Mouse (Mus musculus): ENCODE results near the gene Lrrc75a. TPM values are rescaled to one million over a fixed set of nuclear protein-coding genes. Genes with fewer than 3 reads are reported as not detected.

Gene Lrrc75a
- polyA plus RNA-seq, 1 experiment: 6.4 TPM

DNA sequence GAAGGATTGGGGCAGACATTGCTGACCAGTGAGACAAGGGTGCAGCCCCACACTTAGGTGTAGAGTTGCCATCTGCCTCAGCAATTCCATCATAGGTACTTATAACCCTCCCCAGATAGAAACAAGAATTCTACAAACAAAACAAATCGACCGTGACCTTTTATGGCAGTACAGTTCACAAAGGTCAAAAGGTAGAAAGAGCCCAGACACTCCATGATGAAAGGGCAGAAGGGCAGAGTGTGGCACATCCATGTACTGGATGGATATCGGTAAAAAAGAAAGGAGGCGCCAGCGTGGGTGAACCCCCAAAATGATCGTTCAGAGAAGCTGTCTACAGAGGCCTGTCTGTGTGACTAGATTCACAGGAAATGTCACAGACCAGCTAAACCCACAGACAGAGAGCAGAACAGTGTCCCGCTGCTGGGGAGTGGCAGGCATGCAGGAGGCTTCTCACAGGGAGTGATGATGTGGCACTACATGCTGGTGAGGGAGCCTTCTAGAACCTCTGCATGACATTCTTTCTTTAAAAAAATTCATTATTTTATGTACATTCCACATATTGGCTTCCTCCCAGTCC is 30.5 kb upstream of the Lrrc75a start:
- Histone ChIP-seq H3K4me1 (ENCODE audit: control insufficient read depth, insufficient read depth, low read length) (no peaks in the 10 kb centered on the region), H3K27ac (ENCODE audit: insufficient read depth, low read length) (no peak overlapping the region), H3K9me3 (replicated peaks; ENCODE audit: control insufficient read depth, insufficient read depth, low read length, poor library complexity, severe bottlenecking) (no peaks in the 10 kb centered on the region), H3K4me3 (ENCODE audit: low read depth, low read length) (no peak overlapping the region), H3K36me3 (ENCODE audit: control insufficient read depth, insufficient read depth, low read length, poor library complexity, severe bottlenecking) (no peaks in the 10 kb centered on the region), H3K27me3 (ENCODE audit: control insufficient read depth, insufficient read depth, low read length, poor library complexity, severe bottlenecking) (no peaks in the 10 kb centered on the region), H3K9ac (ENCODE audit: low read depth, poor library complexity, severe bottlenecking) (no peak overlapping the region)
- TF ChIP-seq POLR2A (IDR thresholded peaks at IDR 0.05; ENCODE audit: insufficient read depth, low read length) (no peak), EP300 (IDR thresholded peaks at IDR 0.05; ENCODE audit: insufficient read depth, low read depth, low read length) (no peak), CTCF (IDR thresholded peaks at IDR 0.05; ENCODE audit: low read depth, low read length) (no peak)

DNA sequence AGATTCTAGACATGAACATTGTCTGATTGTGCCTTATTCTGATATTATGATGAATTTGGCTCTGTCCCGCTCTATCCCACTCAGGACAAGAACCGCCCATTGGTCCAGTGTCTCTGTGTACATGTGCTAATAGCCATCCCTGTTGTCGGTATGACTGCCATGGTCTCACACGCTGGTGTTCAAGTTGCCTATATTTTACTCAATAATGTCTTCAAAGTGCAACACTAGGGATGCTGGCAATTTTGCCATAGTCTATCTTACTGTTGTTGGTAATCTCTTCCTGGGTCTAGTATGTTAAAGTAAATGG is 27.9 kb upstream of the Lrrc75a start:
- no peak overlapping the region for H3K9ac ChIP-seq (ENCODE audit: low read depth, poor library complexity, severe bottlenecking)
- no peaks in the 10 kb centered on the region for H3K9me3 ChIP-seq (replicated peaks; ENCODE audit: control insufficient read depth, insufficient read depth, low read length, poor library complexity, severe bottlenecking)
- no peak for TF ChIP-seq POLR2A (IDR thresholded peaks at IDR 0.05; ENCODE audit: insufficient read depth, low read length)
- no peak for TF ChIP-seq EP300 (IDR thresholded peaks at IDR 0.05; ENCODE audit: insufficient read depth, low read depth, low read length)
- no peak overlapping the region for H3K27ac ChIP-seq (ENCODE audit: insufficient read depth, low read length)
- no peaks in the 10 kb centered on the region for H3K4me1 ChIP-seq (ENCODE audit: control insufficient read depth, insufficient read depth, low read length)
- no peak overlapping the region for H3K4me3 ChIP-seq (ENCODE audit: low read depth, low read length)
- no peaks in the 10 kb centered on the region for H3K36me3 ChIP-seq (ENCODE audit: control insufficient read depth, insufficient read depth, low read length, poor library complexity, severe bottlenecking)
- H3K27me3 ChIP-seq (ENCODE audit: control insufficient read depth, insufficient read depth, low read length, poor library complexity, severe bottlenecking): no peaks in the 10 kb centered on the region

DNA sequence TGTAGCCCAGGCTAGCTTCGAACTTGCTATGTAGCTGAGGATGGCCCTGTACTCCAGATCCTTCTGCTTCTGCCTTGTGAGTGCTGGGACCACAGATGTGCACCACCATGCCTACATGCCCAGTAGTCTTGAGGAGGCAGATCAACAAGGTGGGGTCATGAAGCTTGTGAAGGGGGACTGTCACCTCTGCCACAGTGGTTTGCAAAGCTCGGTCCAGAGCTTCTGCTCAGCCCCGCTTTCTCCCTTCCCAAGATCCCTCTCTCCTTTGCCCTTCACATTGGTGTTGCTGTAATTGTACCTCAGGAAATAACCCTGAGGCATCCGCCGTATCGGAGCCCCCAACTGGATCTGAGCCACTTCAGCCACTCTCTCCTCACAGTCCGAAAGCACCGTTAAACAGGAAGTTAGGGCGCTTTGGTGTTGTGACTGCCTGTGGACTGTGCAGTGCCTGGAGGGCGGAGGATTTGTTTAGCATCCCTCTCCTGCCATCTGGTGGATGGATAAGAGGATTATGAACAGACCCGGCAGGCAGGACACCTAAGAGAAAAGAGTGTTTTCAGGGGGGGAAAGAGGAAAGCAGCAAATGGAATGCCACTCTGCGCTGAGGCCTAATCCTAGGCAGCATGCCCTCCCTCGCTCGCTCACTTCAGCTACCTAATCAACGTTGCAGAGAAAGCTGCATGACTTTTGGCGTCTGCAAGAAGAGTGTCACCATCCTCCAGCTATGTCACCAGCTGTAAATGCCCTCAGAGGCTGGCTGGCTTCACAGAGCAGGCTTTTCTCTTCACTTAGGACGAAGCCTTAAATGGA is 27.4 kb upstream of the Lrrc75a start:
- no peaks in the 10 kb centered on the region for H3K9me3 ChIP-seq (replicated peaks; ENCODE audit: control insufficient read depth, insufficient read depth, low read length, poor library complexity, severe bottlenecking)
- no peaks in the 10 kb centered on the region for H3K36me3 ChIP-seq (ENCODE audit: control insufficient read depth, insufficient read depth, low read length, poor library complexity, severe bottlenecking)
- peak overlapping the region; percentile 16; the same call in 1 of the 2 replicates for H3K4me3 ChIP-seq (ENCODE audit: low read depth, low read length)
- peak; percentile 71 for TF ChIP-seq CTCF (IDR thresholded peaks at IDR 0.05; ENCODE audit: low read depth, low read length)
- no peak for TF ChIP-seq EP300 (IDR thresholded peaks at IDR 0.05; ENCODE audit: insufficient read depth, low read depth, low read length)
- H3K9ac ChIP-seq (ENCODE audit: low read depth, poor library complexity, severe bottlenecking): no peak overlapping the region
- H3K27me3 ChIP-seq (ENCODE audit: control insufficient read depth, insufficient read depth, low read length, poor library complexity, severe bottlenecking): no peaks in the 10 kb centered on the region
- no peaks in the 10 kb centered on the region for H3K4me1 ChIP-seq (ENCODE audit: control insufficient read depth, insufficient read depth, low read length)
- no peak overlapping the region for H3K27ac ChIP-seq (ENCODE audit: insufficient read depth, low read length)

DNA sequence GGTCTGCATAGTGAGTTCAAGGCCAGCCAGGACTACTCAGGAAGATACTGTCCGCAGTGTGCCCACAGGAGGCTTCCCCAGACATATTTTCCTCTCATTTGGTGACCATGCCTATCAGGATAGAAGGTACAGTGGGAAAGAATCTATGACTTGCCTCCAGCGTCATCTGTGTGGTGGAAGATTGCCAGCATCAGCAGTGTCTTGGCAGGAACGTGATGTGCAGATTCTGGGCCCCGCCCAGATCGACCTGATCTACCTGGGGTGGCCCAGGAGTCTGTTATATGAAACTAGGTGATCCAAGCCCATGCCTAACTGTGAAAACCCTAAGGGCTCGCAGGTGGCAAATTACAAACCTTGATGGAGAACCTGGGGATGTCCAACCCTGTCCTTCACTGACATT is 21.7 kb upstream of the Lrrc75a start:
- Histone ChIP-seq H3K4me3 (ENCODE audit: low read depth, low read length) (no peak overlapping the region), H3K36me3 (ENCODE audit: control insufficient read depth, insufficient read depth, low read length, poor library complexity, severe bottlenecking) (no peaks in the 10 kb centered on the region), H3K9ac (ENCODE audit: low read depth, poor library complexity, severe bottlenecking) (no peak overlapping the region), H3K27me3 (ENCODE audit: control insufficient read depth, insufficient read depth, low read length, poor library complexity, severe bottlenecking) (no peaks in the 10 kb centered on the region), H3K27ac (ENCODE audit: insufficient read depth, low read length) (no peak overlapping the region), H3K9me3 (replicated peaks; ENCODE audit: control insufficient read depth, insufficient read depth, low read length, poor library complexity, severe bottlenecking) (no peaks in the 10 kb centered on the region), H3K4me1 (ENCODE audit: control insufficient read depth, insufficient read depth, low read length) (no peaks in the 10 kb centered on the region)
- no peak for TF ChIP-seq EP300 (IDR thresholded peaks at IDR 0.05; ENCODE audit: insufficient read depth, low read depth, low read length)
- no peak for TF ChIP-seq POLR2A (IDR thresholded peaks at IDR 0.05; ENCODE audit: insufficient read depth, low read length)
- TF ChIP-seq CTCF (IDR thresholded peaks at IDR 0.05; ENCODE audit: low read depth, low read length): no peak

DNA sequence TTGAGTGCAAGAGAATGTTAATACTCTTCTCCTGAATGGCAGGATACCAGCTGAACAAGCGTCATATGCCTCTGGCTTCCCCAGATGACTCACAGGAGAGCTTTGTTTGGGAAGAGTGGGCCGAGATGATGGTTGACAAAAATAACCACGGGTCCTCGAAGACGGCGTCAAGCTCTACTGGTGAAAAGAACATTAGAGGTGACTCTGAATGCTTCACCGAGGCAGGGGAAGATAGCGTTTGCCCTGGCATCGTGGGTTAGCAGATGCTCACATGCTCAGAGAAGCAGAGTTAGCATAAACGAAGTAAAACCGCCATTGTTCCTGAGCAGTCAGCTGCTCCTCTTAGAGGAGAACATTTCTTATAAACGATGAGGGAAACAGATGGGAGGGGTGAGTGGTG is 21.1 kb upstream of the Lrrc75a start:
- Histone ChIP-seq H3K4me3 (ENCODE audit: low read depth, low read length) (no peak overlapping the region), H3K9me3 (replicated peaks; ENCODE audit: control insufficient read depth, insufficient read depth, low read length, poor library complexity, severe bottlenecking) (no peaks in the 10 kb centered on the region), H3K27ac (ENCODE audit: insufficient read depth, low read length) (no peak overlapping the region), H3K9ac (ENCODE audit: low read depth, poor library complexity, severe bottlenecking) (no peak overlapping the region), H3K27me3 (ENCODE audit: control insufficient read depth, insufficient read depth, low read length, poor library complexity, severe bottlenecking) (no peaks in the 10 kb centered on the region), H3K4me1 (ENCODE audit: control insufficient read depth, insufficient read depth, low read length) (no peaks in the 10 kb centered on the region), H3K36me3 (ENCODE audit: control insufficient read depth, insufficient read depth, low read length, poor library complexity, severe bottlenecking) (no peaks in the 10 kb centered on the region)
- TF ChIP-seq POLR2A (IDR thresholded peaks at IDR 0.05; ENCODE audit: insufficient read depth, low read length): no peak
- no peak for TF ChIP-seq CTCF (IDR thresholded peaks at IDR 0.05; ENCODE audit: low read depth, low read length)
- no peak for TF ChIP-seq EP300 (IDR thresholded peaks at IDR 0.05; ENCODE audit: insufficient read depth, low read depth, low read length)

DNA sequence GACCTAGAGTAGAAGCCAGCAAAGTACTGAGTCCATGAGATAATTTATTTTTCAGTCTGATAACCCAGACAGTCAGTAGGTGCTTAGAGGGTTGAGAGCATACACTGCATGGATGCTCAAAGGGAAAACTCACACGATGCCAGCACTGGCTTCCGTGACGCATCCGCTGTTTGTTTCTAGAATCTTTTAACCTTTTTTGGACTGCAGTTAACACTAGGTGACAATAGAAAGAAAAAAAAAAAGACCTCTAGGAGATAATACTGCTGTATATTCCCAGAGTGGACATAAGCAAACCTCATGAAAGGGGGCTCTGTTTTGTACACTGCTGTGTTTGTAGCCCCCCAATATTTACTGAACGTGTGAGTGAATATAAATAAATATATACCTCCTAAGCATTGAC is 20.7 kb upstream of the Lrrc75a start:
- Histone ChIP-seq H3K4me1 (ENCODE audit: control insufficient read depth, insufficient read depth, low read length) (no peaks in the 10 kb centered on the region), H3K36me3 (ENCODE audit: control insufficient read depth, insufficient read depth, low read length, poor library complexity, severe bottlenecking) (no peaks in the 10 kb centered on the region), H3K9me3 (replicated peaks; ENCODE audit: control insufficient read depth, insufficient read depth, low read length, poor library complexity, severe bottlenecking) (no peaks in the 10 kb centered on the region), H3K4me3 (ENCODE audit: low read depth, low read length) (no peak overlapping the region), H3K27me3 (ENCODE audit: control insufficient read depth, insufficient read depth, low read length, poor library complexity, severe bottlenecking) (no peaks in the 10 kb centered on the region), H3K27ac (ENCODE audit: insufficient read depth, low read length) (no peak overlapping the region), H3K9ac (ENCODE audit: low read depth, poor library complexity, severe bottlenecking) (no peak overlapping the region)
- TF ChIP-seq POLR2A (IDR thresholded peaks at IDR 0.05; ENCODE audit: insufficient read depth, low read length): no peak
- TF ChIP-seq CTCF (IDR thresholded peaks at IDR 0.05; ENCODE audit: low read depth, low read length): no peak
- TF ChIP-seq EP300 (IDR thresholded peaks at IDR 0.05; ENCODE audit: insufficient read depth, low read depth, low read length): no peak

Data from ES-Bruce4 (cell line).